Mouse (Mus musculus) forebrain, embryonic 11.5 days (tissue): ENCODE data around the gene Slc24a1. TPM values are rescaled to one million over a fixed set of nuclear protein-coding genes. Genes with fewer than 3 reads are reported as not detected.

Source experiments
- ATAC-seq: fragments of 200-750 bp; cut with Nextera tagmentation; replicated peaks from 2 replicates; pipeline ENCODE4 v1.8.0; 2017; ENCODE audit warnings: moderate TSS enrichment; ENCODE audit not compliant: low FRiP score
- DNase-seq: peaks from one replicate; pipeline ENCODE4 v3.0.0-alpha.2; 2017; ENCODE audit warnings: low spot score
- H3K27ac ChIP-seq: fragments of 300-500 bp; sonication (generic); 2 replicates; pipeline ENCODE4 v1.5.1; 2014; ENCODE audit warnings: low read depth, low read length
- H3K27me3 ChIP-seq: fragments of 300-500 bp; sonication (generic); 2 replicates; pipeline ENCODE4 v1.6.1; 2014; ENCODE audit warnings: mild to moderate bottlenecking, low read length, mixed read lengths; ENCODE audit not compliant: control insufficient read depth, insufficient read depth
- H3K36me3 ChIP-seq: fragments of 300-500 bp; sonication (generic); 2 replicates; pipeline ENCODE4 v1.6.1; 2014; ENCODE audit warnings: mild to moderate bottlenecking, low read length, moderate library complexity, mixed read lengths; ENCODE audit not compliant: control insufficient read depth, insufficient read depth
- H3K4me1 ChIP-seq: fragments of 300-500 bp; sonication (generic); replicated peaks from 2 replicates; pipeline ENCODE4 v1.6.1; 2014; ENCODE audit warnings: low read length, mixed read lengths; ENCODE audit not compliant: control insufficient read depth, insufficient read depth
- H3K4me2 ChIP-seq: fragments of 300-500 bp; sonication (generic); 2 replicates; pipeline ENCODE4 v1.6.1; 2014; ENCODE audit warnings: low read depth, mild to moderate bottlenecking, low read length, moderate library complexity, mixed read lengths; ENCODE audit not compliant: severe bottlenecking
- H3K4me3 ChIP-seq: fragments of 300-500 bp; sonication (generic); 2 replicates; pipeline ENCODE4 v1.5.1; 2014; ENCODE audit warnings: low read depth, low read length
- H3K9ac ChIP-seq: fragments of 300-500 bp; sonication (generic); 2 replicates; pipeline ENCODE4 v1.6.1; 2014; ENCODE audit warnings: low read length
- H3K9me3 ChIP-seq: fragments of 300-500 bp; sonication (generic); 2 replicates; pipeline ENCODE4 v1.6.1; 2016; ENCODE audit warnings: low read length, mixed read lengths; ENCODE audit not compliant: control insufficient read depth
- WGBS: fragments of 180-500 bp; shearing (Covaris S2); extraction: QIAGEN DNeasy Blood & Tissue Kit; methylation state at CpG from one replicate; pipeline ENCODE4 v1.1.7; 2014; 5-methylcytosine and 5-hydroxymethylcytosine counted together
- microRNA-seq: library from miRNA; unstranded; fragments of <30 nt; microRNA quantifications from one replicate; pipeline ENCODE4, GENCODE M21; 2016; ENCODE audit not compliant: insufficient number of aligned reads
- polyA plus RNA-seq: library from polyadenylated mRNA; unstranded; fragments of >200 nt; fragmentation: Nextera tagmentation; extraction: Ambion mirVana; gene quantifications from 2 replicates; pipeline ENCODE4 v1.2.1, GENCODE M21; 2014

Gene Slc24a1
- polyA plus RNA-seq, 1 experiment from 2014 or later = 0.05 TPM

DNA sequence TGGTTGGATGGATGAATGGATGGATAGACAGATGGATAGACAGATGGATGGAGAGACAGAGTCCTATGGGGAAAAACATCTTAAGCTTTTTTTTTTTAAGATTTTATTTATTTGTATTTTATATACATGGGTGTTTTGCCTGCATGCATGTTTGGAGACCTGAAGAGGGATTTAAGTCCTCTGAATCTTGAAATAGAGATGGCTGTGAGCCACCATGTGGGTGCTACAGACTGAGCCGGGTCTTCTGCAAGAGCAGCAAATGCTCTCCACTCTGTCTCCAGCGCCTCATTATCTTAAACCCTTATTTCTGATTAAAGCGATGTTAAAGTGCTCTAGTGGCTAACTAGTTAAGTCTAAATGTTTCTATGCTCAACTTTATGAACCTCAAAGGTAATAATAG lies 44.0 kb downstream of the Slc24a1 start:
- H3K9me3 ChIP-seq = no peaks in the 10 kb centered on the region
- H3K4me3 ChIP-seq = no peak overlapping the region
- 94% methylated on average over 3 of the region's 3 CpGs for WGBS

DNA sequence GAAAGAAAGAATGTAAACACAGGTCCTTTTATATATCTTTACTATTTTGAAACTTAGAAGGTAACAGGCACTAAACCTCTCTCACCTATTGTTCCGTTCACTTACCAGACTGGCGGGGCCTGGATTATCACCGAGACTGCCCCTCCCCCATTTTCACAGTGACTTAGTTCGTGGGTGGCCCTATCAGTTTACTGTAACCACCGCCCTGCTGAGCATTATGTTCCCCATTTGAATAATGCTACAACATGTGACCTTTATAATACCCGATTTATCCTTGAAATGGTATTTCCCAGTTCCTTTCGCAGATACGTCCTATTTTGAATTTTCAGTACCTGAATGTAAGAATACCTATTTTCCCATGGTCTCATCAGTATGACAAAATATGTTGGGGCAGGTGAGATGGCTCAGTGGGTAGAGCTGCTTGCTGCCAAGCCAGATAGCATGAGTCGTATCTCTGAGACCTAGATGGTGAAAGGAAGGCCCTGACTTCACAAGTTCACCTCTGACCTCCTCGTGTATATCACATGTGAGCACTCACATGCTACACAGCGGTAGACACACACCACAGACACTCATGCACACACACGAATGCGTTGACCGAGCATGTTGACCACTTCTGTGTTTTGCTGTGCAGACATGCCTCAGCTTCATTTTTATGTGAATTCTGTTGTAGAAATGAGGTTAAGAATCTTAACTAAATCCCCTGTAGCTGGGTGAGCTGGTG lies 46.3 kb downstream of the Slc24a1 start:
- Histone ChIP-seq H3K4me2 (no peak overlapping the region), H3K27ac (no peak overlapping the region), H3K27me3 (no peaks in the 10 kb centered on the region), H3K4me1 (no peaks in the 10 kb centered on the region), H3K36me3 (no peaks in the 10 kb centered on the region), H3K9me3 (no peaks in the 10 kb centered on the region), H3K4me3 (no peak overlapping the region), H3K9ac (no peak overlapping the region)
- no peak for DNase-seq
- 91% methylated on average over 14 of the region's 14 CpGs for WGBS
- no peak for ATAC-seq

More for the DNA sequence above, 44.0 kb downstream of the Slc24a1 start:
- Histone ChIP-seq H3K4me2 (no peak overlapping the region), H3K4me1 (no peaks in the 10 kb centered on the region), H3K36me3 (no peaks in the 10 kb centered on the region; the same call in 1 of the 2 replicates), H3K27me3 (no peaks in the 10 kb centered on the region), H3K27ac (no peak overlapping the region), H3K9ac (no peak overlapping the region)
- no peak for ATAC-seq
- no peak for DNase-seq

DNA sequence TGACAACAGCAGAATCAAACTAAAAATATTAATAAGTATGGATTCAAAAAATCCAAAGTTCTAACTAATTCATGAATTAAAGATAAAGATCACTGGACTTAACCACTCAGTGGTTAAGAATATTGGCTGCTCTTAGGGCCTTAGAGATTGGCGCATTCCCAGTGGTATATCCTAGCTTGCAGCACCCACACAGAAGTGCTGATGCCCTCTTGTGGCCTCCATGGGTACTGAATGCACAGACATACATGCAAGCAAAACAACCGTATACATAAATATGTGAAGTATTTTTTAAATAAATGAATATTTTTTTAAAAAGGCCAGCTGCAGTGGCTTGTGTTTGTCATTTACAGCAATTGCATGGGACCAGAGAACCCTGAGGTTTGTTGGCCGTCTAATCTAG lies 48.0 kb downstream of the Slc24a1 start:
- H3K4me3 ChIP-seq = no peak overlapping the region
- H3K27me3 ChIP-seq = no peaks in the 10 kb centered on the region
- H3K27ac ChIP-seq = no peak overlapping the region
- H3K36me3 ChIP-seq = no peaks in the 10 kb centered on the region; the same call in 1 of the 2 replicates
- WGBS = 66% methylated on average over 3 of the region's 3 CpGs
- no peaks in the 10 kb centered on the region for H3K4me1 ChIP-seq
- H3K9me3 ChIP-seq = no peaks in the 10 kb centered on the region
- peak; percentile 81 for DNase-seq
- ATAC-seq = no peak
- H3K4me2 ChIP-seq = no peak overlapping the region
- H3K9ac ChIP-seq = no peak overlapping the region

DNA sequence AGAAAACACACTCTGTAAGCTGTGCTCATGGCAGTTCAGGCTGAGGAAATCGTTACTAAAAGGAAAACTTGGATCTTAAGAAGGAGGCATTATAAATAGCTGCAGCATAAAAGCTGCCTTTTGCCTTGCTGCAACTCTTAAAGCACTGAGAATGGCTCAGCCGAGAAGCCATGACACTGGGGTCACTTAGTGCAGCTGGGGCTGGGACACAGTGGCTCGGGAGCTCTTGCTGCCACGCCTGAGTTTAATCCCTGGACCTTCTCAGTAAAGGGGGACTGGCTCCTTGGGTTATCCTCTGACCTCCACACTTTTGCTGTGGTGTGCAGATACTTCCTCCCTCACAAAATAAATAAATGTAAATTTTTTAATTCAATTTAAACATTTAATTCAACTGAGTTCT lies 48.5 kb downstream of the Slc24a1 start:
- WGBS = 25% methylated on average over 4 of the region's 4 CpGs
- no peaks in the 10 kb centered on the region for H3K9me3 ChIP-seq
- no peak overlapping the region for H3K27ac ChIP-seq
- no peaks in the 10 kb centered on the region for H3K4me1 ChIP-seq
- H3K9ac ChIP-seq = no peak overlapping the region
- DNase-seq (no peak), ATAC-seq (no peak)
- H3K4me3 ChIP-seq = no peak overlapping the region
- no peaks in the 10 kb centered on the region for H3K27me3 ChIP-seq
- H3K36me3 ChIP-seq = no peaks in the 10 kb centered on the region; the same call in 1 of the 2 replicates
- H3K4me2 ChIP-seq = no peak overlapping the region

DNA sequence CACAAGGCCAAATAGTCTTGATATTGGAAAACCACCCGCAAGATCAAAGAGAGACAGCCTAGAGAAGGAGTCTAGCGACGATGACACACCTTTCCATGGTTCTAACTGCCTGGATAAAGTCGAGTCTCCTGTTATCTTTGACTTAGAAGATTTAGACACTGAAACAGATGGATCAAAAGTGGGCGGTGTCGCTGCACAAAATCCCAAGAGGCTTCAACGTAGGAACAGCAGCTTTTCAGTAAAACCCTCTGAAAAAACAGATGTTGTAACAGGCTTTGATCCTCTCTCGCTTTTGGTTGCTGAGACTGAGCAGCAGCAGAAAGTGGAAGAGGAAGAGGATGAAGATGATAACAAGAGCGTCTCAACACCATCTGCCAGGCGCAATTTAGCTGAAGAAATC lies 54.8 kb downstream of the Slc24a1 start:
- H3K4me1 ChIP-seq = no peaks in the 10 kb centered on the region
- no peak for ATAC-seq
- H3K4me3 ChIP-seq = no peak overlapping the region
- H3K9me3 ChIP-seq = no peaks in the 10 kb centered on the region
- no peak overlapping the region for H3K9ac ChIP-seq
- 89% methylated on average over 10 of the region's 10 CpGs for WGBS
- no peak for DNase-seq
- H3K36me3 ChIP-seq = no peaks in the 10 kb centered on the region; the same call in 1 of the 2 replicates
- no peak overlapping the region for H3K27ac ChIP-seq
- H3K4me2 ChIP-seq = no peak overlapping the region
- H3K27me3 ChIP-seq = no peaks in the 10 kb centered on the region

DNA sequence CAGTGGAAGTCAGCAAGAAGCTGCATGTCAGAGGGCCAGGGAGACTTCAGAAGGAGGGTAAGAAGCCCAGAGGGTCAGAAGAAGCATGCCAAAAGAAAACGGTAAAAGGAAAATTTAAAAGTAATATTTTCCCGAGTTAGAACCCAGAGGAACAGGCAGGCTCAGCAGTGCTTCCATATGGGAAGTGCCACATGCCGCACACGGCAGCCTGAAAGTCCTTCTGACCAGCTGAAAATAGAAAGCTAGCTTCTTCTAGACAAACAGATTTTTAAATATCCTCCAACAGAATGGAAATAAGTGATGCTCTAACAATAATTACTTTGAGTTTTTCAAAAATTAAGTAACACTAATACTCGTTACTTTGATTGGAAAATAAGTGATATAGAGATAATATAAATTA lies 65.4 kb downstream of the Slc24a1 start:
- no peaks in the 10 kb centered on the region for H3K9me3 ChIP-seq
- H3K27me3 ChIP-seq = no peaks in the 10 kb centered on the region
- no peak overlapping the region for H3K4me2 ChIP-seq
- 89% methylated on average over 5 of the region's 5 CpGs for WGBS
- no peak overlapping the region for H3K27ac ChIP-seq
- ATAC-seq = no peak
- H3K4me3 ChIP-seq = no peak overlapping the region
- no peak for DNase-seq
- H3K36me3 ChIP-seq = no peaks in the 10 kb centered on the region
- no peak overlapping the region for H3K9ac ChIP-seq
- no peaks in the 10 kb centered on the region for H3K4me1 ChIP-seq

Small RNA genes within 50 kb of the gene (microRNA-seq; reads per million reads assigned to microRNA genes)
- gene Gm25640 = not detected

Other genes starting within 250 kb of the Slc24a1 start
- 253 and 282 TPM in 2 replicates for gene Rab11a, start 213.8 kb downstream of the Slc24a1 start, polyA plus RNA-seq
- gene Dennd4a, start 140.3 kb downstream of the Slc24a1 start, polyA plus RNA-seq = 9.8 and 10.7 TPM in 2 replicates
- gene Ints14, start 9.3 kb upstream of the Slc24a1 start, polyA plus RNA-seq = 74.1 and 77.0 TPM in 2 replicates
- gene Hacd3, start 70.1 kb upstream of the Slc24a1 start, polyA plus RNA-seq = 111 and 120 TPM in 2 replicates
- 43.9 and 44.8 TPM in 2 replicates for gene Dpp8, start 80.8 kb upstream of the Slc24a1 start, polyA plus RNA-seq
- gene Igdcc4, start 149.9 kb upstream of the Slc24a1 start, polyA plus RNA-seq = 14.9 and 15.8 TPM in 2 replicates
- gene Igdcc3, start 189.6 kb upstream of the Slc24a1 start, polyA plus RNA-seq = 81.2 and 83.8 TPM in 2 replicates
- 5.4 and 6.6 TPM in 2 replicates for gene Parp16, start 243.7 kb upstream of the Slc24a1 start, polyA plus RNA-seq